Mouse (Mus musculus) neural tube, embryonic 13.5 days (tissue): ENCODE data around the gene Gyg. TPM values are rescaled to one million over a fixed set of nuclear protein-coding genes. Genes with fewer than 3 reads are reported as not detected.
"Not testable (repeated sequence)": the region's sequence is repeated elsewhere in the genome, so short reads cannot be mapped to it uniquely, and the experiment has no call there.

ENCODE experiments used
- ATAC-seq: fragments of 200-750 bp; cut with Nextera tagmentation; 2 replicates; pipeline ENCODE4 v1.8.0; 2017; ENCODE audit warnings: low read depth, mild to moderate bottlenecking, moderate TSS enrichment, moderate library complexity
- H3K27ac ChIP-seq: fragments of 300-500 bp; sonication (generic); replicated peaks from 2 replicates; pipeline ENCODE4 v1.5.1; 2015; ENCODE audit warnings: moderate library complexity, mild to moderate bottlenecking, inconsistent platforms
- H3K27me3 ChIP-seq: fragments of 300-500 bp; sonication (generic); 2 replicates; pipeline ENCODE4 v1.6.1; 2015; ENCODE audit warnings: mild to moderate bottlenecking, inconsistent platforms
- H3K36me3 ChIP-seq: fragments of 300-500 bp; sonication (generic); 2 replicates; pipeline ENCODE4 v1.6.1; 2015; ENCODE audit warnings: mild to moderate bottlenecking, inconsistent platforms
- H3K4me1 ChIP-seq: fragments of 300-500 bp; sonication (generic); replicated peaks from 2 replicates; pipeline ENCODE4 v1.6.1; 2015; ENCODE audit warnings: inconsistent platforms
- H3K4me2 ChIP-seq: fragments of 300-500 bp; sonication (generic); 2 replicates; pipeline ENCODE4 v1.6.1; 2015; ENCODE audit warnings: inconsistent platforms, mild to moderate bottlenecking, moderate library complexity
- H3K4me3 ChIP-seq: fragments of 300-500 bp; sonication (generic); 2 replicates; pipeline ENCODE4 v1.5.1; 2015; ENCODE audit warnings: mild to moderate bottlenecking, inconsistent platforms
- H3K9ac ChIP-seq: fragments of 300-500 bp; sonication (generic); 2 replicates; pipeline ENCODE4 v1.6.1; 2015; ENCODE audit warnings: moderate library complexity, mild to moderate bottlenecking, inconsistent platforms
- H3K9me3 ChIP-seq: fragments of 300-500 bp; sonication (generic); 2 replicates; pipeline ENCODE4 v1.6.1; 2016; ENCODE audit warnings: inconsistent platforms
- WGBS: fragments of 180-500 bp; shearing (Covaris S2); methylation state at CpG from one replicate; pipeline ENCODE4 v1.1.7; 2015; 5-methylcytosine and 5-hydroxymethylcytosine counted together
- polyA plus RNA-seq: library from polyadenylated mRNA; unstranded; fragments of >200 nt; fragmentation: Nextera tagmentation; extraction: Ambion mirVana; gene quantifications from 2 replicates; pipeline ENCODE4 v1.2.1, GENCODE M21; 2015

Gene Gyg
- polyA plus RNA-seq, 1 experiment from 2014 or later, result 39.8 TPM

DNA sequence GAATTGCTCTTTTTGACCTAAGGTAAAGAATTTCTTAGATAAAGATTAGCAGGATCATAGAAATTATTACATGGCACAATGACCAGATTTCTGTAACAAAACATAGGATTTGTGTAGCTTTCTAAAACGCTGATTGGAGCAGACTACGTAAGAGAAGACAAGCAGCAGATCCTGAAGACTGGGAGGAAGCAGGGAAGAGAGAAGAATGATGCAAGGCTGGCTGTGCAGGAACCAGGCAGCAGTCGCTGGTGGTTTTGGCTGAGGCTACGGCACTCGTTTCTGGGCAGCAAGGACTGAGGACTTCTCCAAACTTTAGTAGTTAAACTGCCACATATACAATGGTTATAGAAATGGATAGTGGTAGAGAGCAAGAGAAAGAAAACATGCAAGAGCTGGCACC, 25.6 kb downstream of the Gyg start:
- 88% methylated on average over 5 of the region's 5 CpGs for WGBS
- no peak overlapping the region for H3K4me3 ChIP-seq
- H3K27ac ChIP-seq, result no peak overlapping the region
- no peaks in the 10 kb centered on the region for H3K36me3 ChIP-seq
- no peaks in the 10 kb centered on the region for H3K9me3 ChIP-seq
- H3K4me2 ChIP-seq, result no peak overlapping the region
- ATAC-seq, result no peak
- H3K9ac ChIP-seq, result no peak overlapping the region
- no peaks in the 10 kb centered on the region for H3K4me1 ChIP-seq
- no peaks in the 10 kb centered on the region for H3K27me3 ChIP-seq

- Histone ChIP-seq H3K4me2 (no peak overlapping the region), H3K27me3 (no peaks in the 10 kb centered on the region), H3K4me3 (no peak overlapping the region), H3K4me1 (no peaks in the 10 kb centered on the region), H3K9ac (no peak overlapping the region), H3K27ac (no peak overlapping the region), H3K9me3 (no peaks in the 10 kb centered on the region), H3K36me3 (0 out of 2 replicates have a peak, but pooled peaks cover 6% of the 10 kb centered on the region)
- no peak for ATAC-seq
- WGBS, result 65% methylated on average over 2 of the region's 2 CpGs
These were observed 28.0 kb downstream of the Gyg start for GRCm38 (mm10) chr3:20127047-20127595.

DNA sequence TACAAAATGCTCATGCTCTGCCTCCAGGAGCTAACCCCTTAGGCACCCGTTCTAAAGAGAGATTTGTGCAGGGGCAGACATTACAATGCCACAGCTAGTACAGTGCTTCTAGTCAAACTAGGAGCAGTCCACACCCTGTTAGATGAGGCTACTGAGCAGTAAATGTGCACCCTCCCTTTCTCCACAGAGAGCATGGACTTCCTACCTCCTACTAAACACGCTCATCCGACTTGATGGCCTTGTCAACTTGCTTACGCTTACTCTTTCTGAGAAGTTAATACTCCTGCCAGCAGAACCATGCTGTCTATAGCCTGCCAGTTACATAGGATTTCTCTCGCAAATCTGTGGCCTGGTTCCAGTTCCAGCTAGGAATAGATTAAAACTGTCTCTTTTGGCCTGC, 29.5 kb downstream of the Gyg start:
- WGBS, result 94% methylated on average over 5 of the region's 5 CpGs
- Histone ChIP-seq H3K9me3 (no peaks in the 10 kb centered on the region), H3K4me1 (no peaks in the 10 kb centered on the region), H3K36me3 (0 out of 2 replicates have a peak, but pooled peaks cover 8% of the 10 kb centered on the region), H3K4me3 (no peak overlapping the region), H3K4me2 (no peak overlapping the region), H3K27ac (no peak overlapping the region), H3K27me3 (no peaks in the 10 kb centered on the region), H3K9ac (no peak overlapping the region)
- ATAC-seq, result no peak

- not testable (repeated sequence) for ATAC-seq, H3K4me2 ChIP-seq, H3K9me3 ChIP-seq, H3K4me1 ChIP-seq, H3K4me3 ChIP-seq, H3K9ac ChIP-seq, H3K27me3 ChIP-seq, H3K27ac ChIP-seq
- 96% methylated on average over 5 of the region's 5 CpGs for WGBS
- peaks cover 14% of the 10 kb centered on the region for H3K36me3 ChIP-seq
These were observed 33.5 kb downstream of the Gyg start for GRCm38 (mm10) chr3:20121582-20121981.

DNA sequence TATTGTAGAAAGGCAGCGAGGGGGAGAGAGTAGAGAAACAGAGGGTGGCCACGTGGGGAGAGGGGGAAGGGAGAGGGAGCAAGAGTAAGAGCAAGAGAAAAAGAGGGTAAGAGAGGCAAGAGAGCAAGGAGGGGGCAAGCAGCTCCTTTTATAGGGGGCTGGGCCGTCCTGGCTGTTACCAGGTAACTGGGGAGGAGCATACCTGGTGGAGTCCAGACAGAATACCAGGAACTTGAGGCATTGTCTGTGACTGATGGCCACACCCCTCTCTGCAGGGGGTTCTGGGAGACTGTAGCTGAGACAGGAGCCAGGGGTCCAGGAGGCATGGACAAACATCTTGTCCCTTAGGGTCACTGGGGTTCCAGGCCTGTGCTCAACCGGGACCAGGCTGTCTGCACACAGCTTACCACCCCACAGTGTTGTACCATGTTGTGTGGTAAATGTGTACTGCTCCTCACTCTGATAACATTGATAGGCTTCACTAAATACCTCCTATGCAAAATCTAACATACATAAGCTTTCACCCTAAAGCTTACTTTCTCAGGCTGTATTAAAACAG, 35.4 kb downstream of the Gyg start:
- H3K9ac ChIP-seq, result no peak overlapping the region
- ATAC-seq, result no peak
- H3K4me3 ChIP-seq, result no peak overlapping the region
- H3K27me3 ChIP-seq, result no peaks in the 10 kb centered on the region
- no peak overlapping the region for H3K4me2 ChIP-seq
- no peaks in the 10 kb centered on the region for H3K9me3 ChIP-seq
- peaks cover 16% of the 10 kb centered on the region for H3K36me3 ChIP-seq
- no peak overlapping the region for H3K27ac ChIP-seq
- H3K4me1 ChIP-seq, result no peaks in the 10 kb centered on the region
- WGBS, result 58% methylated on average over 4 of the region's 4 CpGs

- no peak overlapping the region for H3K9ac ChIP-seq
- no peak overlapping the region for H3K27ac ChIP-seq
- H3K9me3 ChIP-seq, result no peaks in the 10 kb centered on the region
- no peak overlapping the region for H3K4me2 ChIP-seq
- H3K36me3 ChIP-seq, result peaks cover 16% of the 10 kb centered on the region
- no peaks in the 10 kb centered on the region for H3K4me1 ChIP-seq
- no peak for ATAC-seq
- H3K4me3 ChIP-seq, result no peak overlapping the region
- no peaks in the 10 kb centered on the region for H3K27me3 ChIP-seq
- WGBS, result 91% methylated on average over 19 of the region's 19 CpGs
These were observed 36.0 kb downstream of the Gyg start for GRCm38 (mm10) chr3:20119044-20119591.

- H3K4me3 ChIP-seq, result no peak overlapping the region
- no peaks in the 10 kb centered on the region for H3K9me3 ChIP-seq
- no peaks in the 10 kb centered on the region for H3K27me3 ChIP-seq
- no peak overlapping the region for H3K27ac ChIP-seq
- no peak overlapping the region for H3K4me2 ChIP-seq
- H3K36me3 ChIP-seq, result peaks cover 56% of the 10 kb centered on the region
- H3K9ac ChIP-seq, result no peak overlapping the region
- ATAC-seq, result no peak
- H3K4me1 ChIP-seq, result no peaks in the 10 kb centered on the region
- WGBS, result 94% methylated on average over 2 of the region's 2 CpGs
These were observed 43.2 kb downstream of the Gyg start for GRCm38 (mm10) chr3:20111913-20112312.

DNA sequence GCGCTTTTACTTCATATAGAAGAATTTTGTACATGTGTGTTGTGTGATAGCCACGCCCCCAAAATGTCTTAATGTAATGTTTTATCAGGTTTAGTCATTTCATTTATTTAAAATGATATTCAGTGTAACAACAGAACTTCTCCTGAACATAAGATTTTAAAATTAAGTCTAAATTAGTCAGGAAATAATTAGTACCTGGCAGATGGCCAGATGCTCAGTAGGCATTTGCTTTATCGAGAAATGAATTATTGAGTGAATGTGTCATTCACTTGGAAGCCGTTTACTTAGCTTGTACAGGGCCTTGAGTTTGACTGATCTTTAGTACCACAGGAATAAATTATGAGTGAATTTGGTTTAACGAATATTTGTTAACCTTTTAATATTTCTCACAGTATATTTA, 46.2 kb downstream of the Gyg start:
- Histone ChIP-seq H3K27ac (no peak overlapping the region), H3K36me3 (peaks cover 52% of the 10 kb centered on the region), H3K4me2 (no peak overlapping the region), H3K9ac (no peak overlapping the region), H3K4me1 (no peaks in the 10 kb centered on the region), H3K4me3 (no peak overlapping the region), H3K9me3 (no peaks in the 10 kb centered on the region), H3K27me3 (no peaks in the 10 kb centered on the region)
- no peak for ATAC-seq
- WGBS, result 84% methylated on average over 5 of the region's 5 CpGs

DNA sequence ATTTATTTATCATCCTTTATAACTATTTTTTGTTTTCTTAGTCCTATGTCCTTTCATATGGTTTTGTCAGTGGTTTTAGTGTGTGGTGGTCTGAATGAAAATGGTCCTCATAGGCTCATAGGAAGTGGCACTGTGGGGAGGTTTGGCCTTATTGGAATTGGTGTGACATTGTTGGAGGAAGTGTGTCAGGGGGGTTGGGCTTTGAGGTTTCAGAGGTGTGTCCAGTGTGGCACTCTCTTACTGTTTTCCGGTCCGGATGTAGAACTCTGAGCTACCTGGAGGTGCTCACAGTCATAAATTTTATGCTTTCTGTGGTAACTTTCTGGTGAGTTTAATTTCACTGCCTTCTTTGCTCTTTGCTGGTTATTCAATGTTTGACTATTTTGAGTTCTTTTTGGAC, 50.3 kb downstream of the Gyg start:
- Histone ChIP-seq H3K27ac (no peak overlapping the region), H3K9ac (no peak overlapping the region), H3K36me3 (peaks cover 32% of the 10 kb centered on the region), H3K9me3 (no peaks in the 10 kb centered on the region), H3K4me1 (no peaks in the 10 kb centered on the region), H3K27me3 (no peaks in the 10 kb centered on the region), H3K4me3 (no peak overlapping the region), H3K4me2 (no peak overlapping the region)
- 91% methylated on average over 2 of the region's 2 CpGs for WGBS
- no peak for ATAC-seq

GRCm38 (mm10) chr3:20104318-20104717, 50.8 kb downstream of the Gyg start:
- no peak overlapping the region for H3K4me2 ChIP-seq
- H3K36me3 ChIP-seq, result peaks cover 28% of the 10 kb centered on the region
- no peak overlapping the region for H3K9ac ChIP-seq
- H3K4me1 ChIP-seq, result no peaks in the 10 kb centered on the region
- WGBS, result 94% methylated on average over 8 of the region's 8 CpGs
- no peak overlapping the region for H3K27ac ChIP-seq
- H3K4me3 ChIP-seq, result no peak overlapping the region
- no peak for ATAC-seq
- H3K27me3 ChIP-seq, result no peaks in the 10 kb centered on the region
- H3K9me3 ChIP-seq, result no peaks in the 10 kb centered on the region

- H3K9ac ChIP-seq, result no peak overlapping the region
- ATAC-seq, result no peak
- 89% methylated on average over 3 of the region's 3 CpGs for WGBS
These were observed 51.3 kb downstream of the Gyg start for GRCm38 (mm10) chr3:20103830-20104229.

GRCm38 (mm10) chr3:20082161-20082560, 73.0 kb downstream of the Gyg start:
- Histone ChIP-seq H3K9ac (no peak overlapping the region), H3K27me3 (no peaks in the 10 kb centered on the region), H3K9me3 (no peaks in the 10 kb centered on the region), H3K27ac (no peak overlapping the region), H3K4me3 (no peak overlapping the region), H3K4me2 (no peak overlapping the region), H3K36me3 (peaks cover 37% of the 10 kb centered on the region), H3K4me1 (no peaks in the 10 kb centered on the region)
- ATAC-seq, result no peak
- WGBS, result 82% methylated on average over 3 of the region's 3 CpGs

More at GRCm38 (mm10) chr3:20103830-20104229, 51.3 kb downstream of the Gyg start:
- no peaks in the 10 kb centered on the region for H3K4me1 ChIP-seq
- no peak overlapping the region for H3K27ac ChIP-seq
- no peak overlapping the region for H3K4me2 ChIP-seq
- H3K27me3 ChIP-seq, result no peaks in the 10 kb centered on the region
- H3K9me3 ChIP-seq, result no peaks in the 10 kb centered on the region
- H3K4me3 ChIP-seq, result no peak overlapping the region
- peaks cover 26% of the 10 kb centered on the region for H3K36me3 ChIP-seq
